Mouse (Mus musculus): Measurements from ENCODE around the gene Taar1. TPM values are rescaled to one million over a fixed set of nuclear protein-coding genes. Genes with fewer than 3 reads are reported as not detected.
A peak's percentile ranks its signal among the peaks of the same experiment; 100 is the strongest.

Taar1 gene
- polyA plus RNA-seq, 1 experiment from 2014 or later: not detected

DNA sequence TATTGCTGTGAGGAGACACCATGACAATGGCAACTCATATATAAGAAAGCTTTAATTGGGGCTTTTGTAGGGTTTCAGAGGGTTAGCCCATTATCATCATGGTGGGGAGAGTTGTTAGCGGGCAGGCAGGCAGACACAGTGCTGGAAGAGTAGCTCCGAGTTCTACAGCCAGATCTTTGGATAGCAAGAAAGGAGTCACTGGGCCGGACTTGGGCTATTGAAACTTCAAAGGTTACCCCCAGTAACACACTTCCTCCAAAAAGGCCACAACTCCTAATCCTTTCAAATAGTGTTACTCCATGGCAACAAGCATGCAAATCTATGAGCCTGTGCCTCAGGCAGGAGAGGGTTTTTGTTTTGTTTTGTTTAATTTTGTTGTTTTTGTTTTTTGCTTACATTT, 19.0 kb upstream of the Taar1 start:
- no peak for ATAC-seq (ENCODE audit: insufficient number of reproducible peaks, insufficient read depth, low FRiP score, low read depth)
- 88% methylated on average over 3 of the region's 3 CpGs for WGBS
- no peaks in the 10 kb centered on the region for H3K4me1 ChIP-seq (ENCODE audit: control insufficient read depth in 2 of 2, insufficient read depth in 2 of 2, low read length in 2 of 2)

DNA sequence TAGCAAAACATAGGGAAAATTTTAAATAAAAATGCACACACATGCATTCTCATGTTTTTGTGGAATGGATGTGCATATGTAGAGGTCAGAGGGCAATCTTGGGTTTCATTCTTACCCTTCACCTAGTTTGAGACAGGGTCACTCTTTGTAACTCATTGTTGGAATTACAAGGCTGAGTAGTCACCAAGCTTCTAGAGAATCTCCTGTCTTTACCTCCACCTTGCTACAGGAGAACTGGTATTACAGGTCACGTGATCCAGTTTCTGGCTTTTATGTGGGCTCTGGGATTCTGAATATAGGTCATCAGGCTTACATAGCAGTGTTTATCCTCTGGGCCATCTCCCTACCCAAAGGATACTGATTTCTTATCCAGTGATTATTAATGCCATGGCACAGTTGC, 14.5 kb upstream of the Taar1 start:
- no peak for ATAC-seq (ENCODE audit: insufficient number of reproducible peaks, insufficient read depth, low FRiP score, low read depth)
- no peak overlapping the region for H3K4me2 ChIP-seq (ENCODE audit: low read length)
- no peak overlapping the region for H3K27ac ChIP-seq (replicated peaks in 1 of 2; ENCODE audit: control insufficient read depth in 1 of 2, insufficient read depth in 1 of 2, low read depth in 2 of 2, low read length in 2 of 2)
- WGBS: 84% methylated on average over 1 of the region's 1 CpGs
- H3K9ac ChIP-seq (ENCODE audit: low read length): no peak overlapping the region
- H3K27me3 ChIP-seq (ENCODE audit: control insufficient read depth, insufficient read depth, low read length): no peaks in the 10 kb centered on the region
- no peaks in the 10 kb centered on the region for H3K9me3 ChIP-seq (ENCODE audit: control insufficient read depth, low read length)
- no peaks in the 10 kb centered on the region for H3K36me3 ChIP-seq (ENCODE audit: control insufficient read depth, insufficient read depth, low read length)
- H3K4me3 ChIP-seq (ENCODE audit: control insufficient read depth in 1 of 2, insufficient read depth in 1 of 2, low read depth in 1 of 2, low read length in 2 of 2): no peak overlapping the region
- no peaks in the 10 kb centered on the region for H3K4me1 ChIP-seq (ENCODE audit: control insufficient read depth in 2 of 2, insufficient read depth in 2 of 2, low read length in 2 of 2)

More for the DNA sequence above, 19.0 kb upstream of the Taar1 start:
- Histone ChIP-seq H3K27ac (replicated peaks in 1 of 2; ENCODE audit: control insufficient read depth in 1 of 2, insufficient read depth in 1 of 2, low read depth in 2 of 2, low read length in 2 of 2) (no peak overlapping the region), H3K9me3 (ENCODE audit: control insufficient read depth, low read length) (no peaks in the 10 kb centered on the region), H3K4me3 (ENCODE audit: control insufficient read depth in 1 of 2, insufficient read depth in 1 of 2, low read depth in 1 of 2, low read length in 2 of 2) (no peak overlapping the region), H3K4me2 (ENCODE audit: low read length) (no peak overlapping the region), H3K27me3 (ENCODE audit: control insufficient read depth, insufficient read depth, low read length) (no peaks in the 10 kb centered on the region), H3K36me3 (ENCODE audit: control insufficient read depth, insufficient read depth, low read length) (no peaks in the 10 kb centered on the region), H3K9ac (ENCODE audit: low read length) (no peak overlapping the region)

DNA sequence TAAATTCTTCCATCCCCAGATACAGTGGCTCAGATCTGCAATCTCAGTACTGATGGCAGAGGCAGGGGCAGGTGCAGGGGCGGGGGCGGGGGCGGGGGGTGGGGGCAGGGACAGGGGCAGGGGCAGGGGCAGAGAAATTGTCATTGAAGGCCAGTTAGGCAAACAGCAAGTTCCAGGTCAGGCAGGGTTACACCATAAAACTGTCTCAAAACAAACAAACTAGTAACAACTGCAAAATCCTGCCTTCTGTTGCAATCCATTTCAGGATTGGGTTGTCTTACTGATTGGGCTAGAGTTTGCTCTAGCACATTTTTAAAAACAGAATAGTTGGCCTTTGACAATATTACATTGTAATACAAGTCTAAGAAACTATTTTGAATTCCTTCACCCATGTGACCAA, 2.3 kb downstream of the Taar1 start:
- WGBS: 74% methylated on average over 3 of the region's 3 CpGs
- H3K9ac ChIP-seq (ENCODE audit: low read length): no peak overlapping the region
- ATAC-seq (ENCODE audit: insufficient number of reproducible peaks, insufficient read depth, low FRiP score, low read depth): no peak

GRCm38 (mm10) chr10:23923941-23924340, 3.8 kb downstream of the Taar1 start:
- Histone ChIP-seq H3K27ac (replicated peaks in 1 of 2; ENCODE audit: control insufficient read depth in 1 of 2, insufficient read depth in 1 of 2, low read depth in 2 of 2, low read length in 2 of 2) (no peak overlapping the region), H3K9ac (ENCODE audit: low read length) (no peak overlapping the region), H3K9me3 (ENCODE audit: control insufficient read depth, low read length) (no peaks in the 10 kb centered on the region), H3K36me3 (ENCODE audit: control insufficient read depth, insufficient read depth, low read length) (no peaks in the 10 kb centered on the region), H3K27me3 (ENCODE audit: control insufficient read depth, insufficient read depth, low read length) (no peaks in the 10 kb centered on the region), H3K4me3 (ENCODE audit: control insufficient read depth in 1 of 2, insufficient read depth in 1 of 2, low read depth in 1 of 2, low read length in 2 of 2) (no peak overlapping the region), H3K4me2 (ENCODE audit: low read length) (no peak overlapping the region), H3K4me1 (ENCODE audit: control insufficient read depth in 2 of 2, insufficient read depth in 2 of 2, low read length in 2 of 2) (no peaks in the 10 kb centered on the region)
- 83% methylated on average over 2 of the region's 2 CpGs for WGBS
- ATAC-seq (ENCODE audit: insufficient number of reproducible peaks, insufficient read depth, low FRiP score, low read depth): no peak

More for the DNA sequence above, 2.3 kb downstream of the Taar1 start:
- no peaks in the 10 kb centered on the region for H3K36me3 ChIP-seq (ENCODE audit: control insufficient read depth, insufficient read depth, low read length)
- no peak overlapping the region for H3K27ac ChIP-seq (replicated peaks in 1 of 2; ENCODE audit: control insufficient read depth in 1 of 2, insufficient read depth in 1 of 2, low read depth in 2 of 2, low read length in 2 of 2)
- no peaks in the 10 kb centered on the region for H3K4me1 ChIP-seq (ENCODE audit: control insufficient read depth in 2 of 2, insufficient read depth in 2 of 2, low read length in 2 of 2)
- no peak overlapping the region for H3K4me2 ChIP-seq (ENCODE audit: low read length)
- H3K4me3 ChIP-seq (ENCODE audit: control insufficient read depth in 1 of 2, insufficient read depth in 1 of 2, low read depth in 1 of 2, low read length in 2 of 2): no peak overlapping the region
- H3K27me3 ChIP-seq (ENCODE audit: control insufficient read depth, insufficient read depth, low read length): no peaks in the 10 kb centered on the region
- H3K9me3 ChIP-seq (ENCODE audit: control insufficient read depth, low read length): no peaks in the 10 kb centered on the region

GRCm38 (mm10) chr10:23937613-23938012, 17.5 kb downstream of the Taar1 start:
- whole genome bisulfite sequencing: 41% methylated on average over 4 of the region's 4 CpGs
- Histone ChIP-seq H3K9ac (ENCODE audit: low read length) (no peak overlapping the region), H3K4me1 (ENCODE audit: control insufficient read depth in 2 of 2, insufficient read depth in 2 of 2, low read length in 2 of 2) (no peaks in the 10 kb centered on the region), H3K27me3 (ENCODE audit: control insufficient read depth, insufficient read depth, low read length) (no peaks in the 10 kb centered on the region), H3K4me2 (ENCODE audit: low read length) (no peak overlapping the region), H3K36me3 (ENCODE audit: control insufficient read depth, insufficient read depth, low read length) (no peaks in the 10 kb centered on the region), H3K27ac (replicated peaks in 1 of 2; ENCODE audit: control insufficient read depth in 1 of 2, insufficient read depth in 1 of 2, low read depth in 2 of 2, low read length in 2 of 2) (no peak overlapping the region), H3K4me3 (ENCODE audit: control insufficient read depth in 1 of 2, insufficient read depth in 1 of 2, low read depth in 1 of 2, low read length in 2 of 2) (no peak overlapping the region), H3K9me3 (ENCODE audit: control insufficient read depth, low read length) (no peaks in the 10 kb centered on the region)
- ATAC-seq (ENCODE audit: insufficient number of reproducible peaks, insufficient read depth, low FRiP score, low read depth): no peak

- Histone ChIP-seq H3K36me3 (ENCODE audit: control insufficient read depth, insufficient read depth, low read length) (no peaks in the 10 kb centered on the region), H3K27ac (replicated peaks in 1 of 2; ENCODE audit: control insufficient read depth in 1 of 2, insufficient read depth in 1 of 2, low read depth in 2 of 2, low read length in 2 of 2) (no peak within 1 kb of the TSS), H3K9me3 (ENCODE audit: control insufficient read depth, low read length) (no peaks in the 10 kb centered on the region), H3K4me1 (ENCODE audit: control insufficient read depth in 2 of 2, insufficient read depth in 2 of 2, low read length in 2 of 2) (no peaks in the 10 kb centered on the region), H3K9ac (ENCODE audit: low read length) (no peak within 1 kb of the TSS), H3K27me3 (ENCODE audit: control insufficient read depth, insufficient read depth, low read length) (no peaks in the 10 kb centered on the region), H3K4me2 (ENCODE audit: low read length) (no peak within 1 kb of the TSS), H3K4me3 (ENCODE audit: control insufficient read depth in 1 of 2, insufficient read depth in 1 of 2, low read depth in 1 of 2, low read length in 2 of 2) (no peak within 1 kb of the TSS)
- no peak for ATAC-seq (ENCODE audit: insufficient number of reproducible peaks, insufficient read depth, low FRiP score, low read depth)
- WGBS: 60% methylated on average over 6 of the region's 6 CpGs
These were observed 18.2 kb downstream of the Taar1 start, which contains the start of gene Taar2 for GRCm38 (mm10) chr10:23938312-23938711. Gene Taar2 (plus strand): TSS chr10:23938572.

GRCm38 (mm10) chr10:23942465-23942864, 22.3 kb downstream of the Taar1 start:
- Histone ChIP-seq H3K9me3 (ENCODE audit: control insufficient read depth, low read length) (no peaks in the 10 kb centered on the region), H3K9ac (ENCODE audit: low read length) (no peak overlapping the region), H3K27me3 (ENCODE audit: control insufficient read depth, insufficient read depth, low read length) (no peaks in the 10 kb centered on the region), H3K4me2 (ENCODE audit: low read length) (no peak overlapping the region), H3K27ac (replicated peaks in 1 of 2; ENCODE audit: control insufficient read depth in 1 of 2, insufficient read depth in 1 of 2, low read depth in 2 of 2, low read length in 2 of 2) (no peak overlapping the region), H3K4me1 (ENCODE audit: control insufficient read depth in 2 of 2, insufficient read depth in 2 of 2, low read length in 2 of 2) (no peaks in the 10 kb centered on the region), H3K4me3 (ENCODE audit: control insufficient read depth in 1 of 2, insufficient read depth in 1 of 2, low read depth in 1 of 2, low read length in 2 of 2) (no peak overlapping the region), H3K36me3 (ENCODE audit: control insufficient read depth, insufficient read depth, low read length) (no peaks in the 10 kb centered on the region)
- no peak for ATAC-seq (ENCODE audit: insufficient number of reproducible peaks, insufficient read depth, low FRiP score, low read depth)
- WGBS: 68% methylated on average over 5 of the region's 5 CpGs

DNA sequence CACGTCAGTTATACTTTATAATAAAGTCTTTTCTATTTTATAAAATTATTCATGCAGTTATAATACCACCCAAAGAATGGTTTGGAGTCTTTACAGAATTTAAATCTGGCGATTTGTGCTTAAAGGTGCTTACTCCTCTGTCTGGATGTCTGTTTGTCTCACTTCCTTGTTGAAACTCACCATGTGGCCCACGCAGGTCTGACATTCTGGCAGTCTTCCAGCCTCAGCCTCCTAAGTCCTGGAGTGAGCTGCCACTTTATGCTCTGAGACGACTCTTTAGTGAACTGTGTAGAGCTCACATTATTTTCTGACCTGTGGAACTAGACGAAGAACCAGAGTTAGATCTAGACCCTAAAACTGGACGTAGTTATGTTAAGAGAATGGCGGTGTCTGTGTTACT, 27.9 kb downstream of the Taar1 start:
- Histone ChIP-seq H3K4me1 (ENCODE audit: control insufficient read depth in 2 of 2, insufficient read depth in 2 of 2, low read length in 2 of 2) (peaks cover 2 to 5% of the 10 kb centered on the region in 2 experiments; a peak in 2 of 4 replicates), H3K36me3 (ENCODE audit: control insufficient read depth, insufficient read depth, low read length) (no peaks in the 10 kb centered on the region), H3K27me3 (ENCODE audit: control insufficient read depth, insufficient read depth, low read length) (no peaks in the 10 kb centered on the region), H3K27ac (replicated peaks in 1 of 2; ENCODE audit: control insufficient read depth in 1 of 2, insufficient read depth in 1 of 2, low read depth in 2 of 2, low read length in 2 of 2) (no peak overlapping the region), H3K4me2 (ENCODE audit: low read length) (peak overlapping the region; percentile 17; the same call in 1 of the 2 replicates), H3K9ac (ENCODE audit: low read length) (no peak overlapping the region), H3K9me3 (ENCODE audit: control insufficient read depth, low read length) (no peaks in the 10 kb centered on the region), H3K4me3 (ENCODE audit: control insufficient read depth in 1 of 2, insufficient read depth in 1 of 2, low read depth in 1 of 2, low read length in 2 of 2) (no peak overlapping the region)
- 0 out of 2 replicates have a peak, but pooled peaks have one; percentile 54 for ATAC-seq (ENCODE audit: insufficient number of reproducible peaks, insufficient read depth, low FRiP score, low read depth)
- WGBS: 43% methylated on average over 7 of the region's 7 CpGs
